Mouse (Mus musculus) kidney, postnatal 0 days (tissue): ENCODE results near the gene Homer2. TPM values are rescaled to one million over a fixed set of nuclear protein-coding genes. Genes with fewer than 3 reads are reported as not detected.
A peak's percentile ranks its signal among the peaks of the same experiment; 100 is the strongest.

Source experiments
- ATAC-seq: fragments of 200-750 bp; cut with Nextera tagmentation; replicated peaks from 2 replicates; pipeline ENCODE4 v1.8.0; 2017; ENCODE audit warnings: low read depth, moderate number of reproducible peaks, moderate TSS enrichment, moderate library complexity; ENCODE audit not compliant: low FRiP score
- DNase-seq: peaks from one replicate; pipeline ENCODE4 v3.0.0-alpha.2; 2016; ENCODE audit warnings: low spot score
- H3K27ac ChIP-seq: fragments of 300-500 bp; sonication (generic); 2 replicates; pipeline ENCODE4 v1.5.1; 2014; ENCODE audit warnings: mild to moderate bottlenecking
- H3K27me3 ChIP-seq: fragments of 300-500 bp; sonication (generic); 2 replicates; pipeline ENCODE4 v1.6.1; 2014; ENCODE audit warnings: low read length, mixed read lengths; ENCODE audit not compliant: insufficient read depth
- H3K36me3 ChIP-seq: fragments of 300-500 bp; sonication (generic); 2 replicates; pipeline ENCODE4 v1.6.1; 2014; ENCODE audit warnings: low read length, mixed read lengths; ENCODE audit not compliant: insufficient read depth
- H3K4me1 ChIP-seq: fragments of 300-500 bp; sonication (generic); replicated peaks from 2 replicates; pipeline ENCODE4 v1.6.1; 2014; ENCODE audit warnings: antibody characterized with exemption, low read length, mixed read lengths; ENCODE audit not compliant: insufficient read depth
- H3K4me2 ChIP-seq: fragments of 300-500 bp; sonication (generic); 2 replicates; pipeline ENCODE4 v1.6.1; 2014; ENCODE audit warnings: mild to moderate bottlenecking, low read length, moderate library complexity, mixed read lengths
- H3K4me3 ChIP-seq: fragments of 300-500 bp; sonication (generic); replicated peaks from 2 replicates; pipeline ENCODE4 v1.5.1; 2014; ENCODE audit warnings: low read depth, low read length
- H3K9ac ChIP-seq: fragments of 300-500 bp; sonication (generic); 2 replicates; pipeline ENCODE4 v1.6.1; 2014; ENCODE audit warnings: low read depth, low read length
- H3K9me3 ChIP-seq: fragments of 300-500 bp; sonication (generic); replicated peaks from 2 replicates; pipeline ENCODE4 v1.6.1; 2016; ENCODE audit warnings: low read length, inconsistent platforms, mixed read lengths
- CTCF ChIP-seq: IDR thresholded peaks from 2 replicates; pipeline ENCODE4 v1.5.1; 2016; ENCODE audit warnings: antibody characterized with exemption, low read depth, mild to moderate bottlenecking, moderate library complexity
- WGBS: fragments of 180-500 bp; shearing (Covaris S2); extraction: QIAGEN DNeasy Blood & Tissue Kit; methylation state at CpG from one replicate; pipeline ENCODE4 v1.1.7; 2014; 5-methylcytosine and 5-hydroxymethylcytosine counted together
- polyA plus RNA-seq: library from polyadenylated mRNA; unstranded; fragments of >200 nt; fragmentation: Nextera tagmentation; extraction: Ambion mirVana; gene quantifications from 2 replicates; pipeline ENCODE4 v1.2.1, GENCODE M21; 2015

Gene Homer2
- polyA plus RNA-seq, 1 experiment from 2014 or later, result 8.4 TPM

DNA sequence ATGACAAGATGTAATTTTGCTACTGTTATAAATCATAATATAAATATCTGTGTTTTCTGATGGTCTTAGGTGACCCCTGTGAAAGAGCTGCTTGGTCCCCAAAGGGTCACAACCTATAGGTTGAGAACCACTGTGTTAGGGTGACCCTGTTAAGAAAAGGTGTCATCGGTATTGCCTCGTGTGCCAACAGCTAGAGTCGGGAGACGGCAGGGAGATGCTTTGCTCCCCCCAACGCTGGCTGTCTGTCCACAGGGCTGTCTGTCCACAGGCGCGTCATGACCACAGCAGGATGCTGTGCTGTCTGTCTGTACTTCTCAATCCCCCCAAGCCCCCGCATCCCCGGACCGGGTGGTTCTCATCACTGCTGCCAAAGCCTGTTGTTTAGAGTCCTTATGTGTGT is 131.7 kb downstream of the Homer2 start:
- Histone ChIP-seq H3K27me3 (no peaks in the 10 kb centered on the region), H3K27ac (no peak overlapping the region), H3K9ac (no peak overlapping the region), H3K36me3 (peaks cover 16% of the 10 kb centered on the region; the same call in 1 of the 2 replicates), H3K4me3 (no peak overlapping the region), H3K9me3 (no peaks in the 10 kb centered on the region), H3K4me2 (no peak overlapping the region), H3K4me1 (0 out of 2 replicates have a peak, but pooled peaks cover 5% of the 10 kb centered on the region)
- ATAC-seq (no peak), DNase-seq (no peak)
- WGBS, result 93% methylated on average over 10 of the region's 10 CpGs
- no peak for TF ChIP-seq CTCF

DNA sequence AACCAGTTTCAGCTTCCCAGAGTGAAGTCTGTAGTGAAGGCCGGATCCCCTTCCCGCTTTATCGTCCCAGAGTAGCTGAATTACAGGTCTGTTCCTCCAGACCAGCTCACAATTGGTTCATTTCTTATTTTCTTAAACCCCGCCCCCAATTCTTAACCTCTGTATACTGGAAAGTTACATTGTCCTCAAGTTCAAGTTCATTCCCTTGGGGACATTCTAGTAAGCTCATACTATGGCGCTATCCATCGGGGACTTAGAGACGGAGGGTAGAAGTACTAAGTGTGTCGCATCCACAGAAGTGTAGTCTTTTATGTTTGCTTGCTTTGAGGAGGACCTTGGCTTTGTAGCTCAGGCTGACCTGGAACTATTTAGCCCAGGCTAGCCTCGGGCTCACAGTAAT is 133.5 kb downstream of the Homer2 start:
- H3K4me3 ChIP-seq, result no peak overlapping the region
- 93% methylated on average over 9 of the region's 9 CpGs for WGBS
- H3K36me3 ChIP-seq, result peaks cover 16% of the 10 kb centered on the region; the same call in 1 of the 2 replicates
- TF ChIP-seq CTCF, result no peak
- H3K9me3 ChIP-seq, result no peaks in the 10 kb centered on the region
- no peaks in the 10 kb centered on the region for H3K27me3 ChIP-seq
- ATAC-seq (no peak), DNase-seq (no peak)
- H3K27ac ChIP-seq, result no peak overlapping the region
- no peak overlapping the region for H3K9ac ChIP-seq
- H3K4me2 ChIP-seq, result no peak overlapping the region
- 0 out of 2 replicates have a peak, but pooled peaks cover 5% of the 10 kb centered on the region for H3K4me1 ChIP-seq

DNA sequence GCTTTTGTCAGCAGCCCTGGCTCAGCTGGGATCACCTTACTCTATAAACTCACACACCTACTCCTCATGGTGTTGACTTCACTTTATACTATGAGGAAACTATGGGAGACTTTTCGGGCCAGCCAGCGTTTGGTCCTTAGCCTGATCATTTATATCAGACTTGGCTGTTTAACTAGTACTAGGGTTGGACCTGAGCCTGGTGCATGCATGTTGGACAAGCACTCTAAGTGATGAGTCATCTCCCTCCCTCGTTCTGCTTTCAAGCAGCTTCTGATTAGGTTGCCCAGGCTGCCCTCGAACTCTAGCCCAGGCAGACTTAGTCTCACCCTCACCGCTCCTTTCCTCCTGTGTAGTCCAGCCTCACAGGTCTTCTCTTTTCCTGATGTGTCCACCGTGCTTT is 133.9 kb downstream of the Homer2 start:
- no peak for ATAC-seq
- Histone ChIP-seq H3K27ac (no peak overlapping the region), H3K9ac (no peak overlapping the region), H3K9me3 (no peaks in the 10 kb centered on the region), H3K36me3 (peaks cover 12% of the 10 kb centered on the region; the same call in 1 of the 2 replicates), H3K4me1 (0 out of 2 replicates have a peak, but pooled peaks cover 5% of the 10 kb centered on the region), H3K27me3 (no peaks in the 10 kb centered on the region), H3K4me3 (no peak overlapping the region), H3K4me2 (no peak overlapping the region)
- WGBS, result 79% methylated on average over 6 of the region's 6 CpGs
- no peak for DNase-seq
- no peak for TF ChIP-seq CTCF

DNA sequence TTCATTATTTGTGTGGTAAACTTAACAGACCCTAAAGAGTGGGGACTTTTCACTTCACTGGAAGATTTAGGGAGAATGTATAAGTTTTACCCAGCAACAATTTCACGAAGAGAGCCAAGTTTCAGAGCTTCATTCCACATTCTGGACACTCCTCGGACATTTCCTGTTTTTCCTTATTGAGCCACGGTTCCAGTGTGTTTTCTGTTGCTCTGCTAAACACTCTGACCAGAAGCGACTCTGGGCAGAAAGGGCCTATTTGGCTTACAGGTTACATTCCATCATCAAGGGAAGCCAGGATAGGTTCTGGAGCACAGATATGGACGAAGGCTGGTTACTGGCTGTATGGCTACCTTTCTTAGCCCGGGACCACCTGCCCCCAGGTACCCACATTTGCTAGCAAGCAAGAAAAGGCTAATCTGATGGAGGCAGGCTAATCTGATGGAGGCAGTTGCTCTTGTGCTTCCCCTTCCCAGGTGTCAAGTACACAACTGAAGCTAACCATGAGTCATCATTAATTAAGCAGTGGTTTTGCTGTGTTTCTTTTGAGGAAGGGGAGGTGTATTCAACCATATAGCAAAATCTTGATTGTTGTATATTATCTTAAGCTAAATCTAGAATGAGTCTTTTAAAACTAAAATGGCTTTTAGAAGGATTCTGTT is 134.6 kb downstream of the Homer2 start:
- TF ChIP-seq CTCF, result no peak
- Histone ChIP-seq H3K4me1 (0 out of 2 replicates have a peak, but pooled peaks cover 5% of the 10 kb centered on the region), H3K36me3 (peaks cover 7% of the 10 kb centered on the region; the same call in 1 of the 2 replicates), H3K4me3 (peak overlapping the region; percentile 90), H3K9me3 (no peaks in the 10 kb centered on the region), H3K27ac (no peak overlapping the region), H3K9ac (no peak overlapping the region), H3K27me3 (no peaks in the 10 kb centered on the region), H3K4me2 (peak overlapping the region; percentile 69)
- 43% methylated on average over 6 of the region's 6 CpGs for WGBS
- DNase-seq, result peak; percentile 33
- ATAC-seq, result no peak

DNA sequence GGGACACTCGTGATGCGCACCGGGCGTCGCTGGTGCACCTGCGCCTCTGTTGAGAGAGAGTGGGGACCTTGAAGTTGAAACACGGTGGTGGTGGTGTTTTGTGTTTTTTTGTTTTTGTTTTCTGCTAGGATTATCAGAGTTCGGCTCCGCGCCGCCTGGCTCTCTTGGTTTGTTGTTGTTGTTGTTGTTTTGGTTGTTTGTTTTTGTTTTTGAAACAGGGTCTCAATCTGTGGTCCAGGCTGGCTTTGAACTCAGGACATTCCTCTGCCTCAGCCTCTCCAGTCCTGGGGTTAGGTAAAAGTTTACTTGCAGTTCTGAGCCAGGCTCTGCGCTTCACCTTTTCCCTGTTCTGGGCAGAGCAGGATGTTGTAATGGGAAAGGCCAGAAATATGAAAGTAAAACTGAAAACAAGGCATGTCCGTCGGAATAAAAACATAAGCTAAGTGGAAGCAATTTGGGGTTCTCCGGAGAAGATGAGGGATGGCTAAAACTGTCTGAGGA is 135.3 kb downstream of the Homer2 start:
- 14% methylated on average over 15 of the region's 15 CpGs for WGBS
- H3K27ac ChIP-seq, result peak overlapping the region; percentile 95

DNA sequence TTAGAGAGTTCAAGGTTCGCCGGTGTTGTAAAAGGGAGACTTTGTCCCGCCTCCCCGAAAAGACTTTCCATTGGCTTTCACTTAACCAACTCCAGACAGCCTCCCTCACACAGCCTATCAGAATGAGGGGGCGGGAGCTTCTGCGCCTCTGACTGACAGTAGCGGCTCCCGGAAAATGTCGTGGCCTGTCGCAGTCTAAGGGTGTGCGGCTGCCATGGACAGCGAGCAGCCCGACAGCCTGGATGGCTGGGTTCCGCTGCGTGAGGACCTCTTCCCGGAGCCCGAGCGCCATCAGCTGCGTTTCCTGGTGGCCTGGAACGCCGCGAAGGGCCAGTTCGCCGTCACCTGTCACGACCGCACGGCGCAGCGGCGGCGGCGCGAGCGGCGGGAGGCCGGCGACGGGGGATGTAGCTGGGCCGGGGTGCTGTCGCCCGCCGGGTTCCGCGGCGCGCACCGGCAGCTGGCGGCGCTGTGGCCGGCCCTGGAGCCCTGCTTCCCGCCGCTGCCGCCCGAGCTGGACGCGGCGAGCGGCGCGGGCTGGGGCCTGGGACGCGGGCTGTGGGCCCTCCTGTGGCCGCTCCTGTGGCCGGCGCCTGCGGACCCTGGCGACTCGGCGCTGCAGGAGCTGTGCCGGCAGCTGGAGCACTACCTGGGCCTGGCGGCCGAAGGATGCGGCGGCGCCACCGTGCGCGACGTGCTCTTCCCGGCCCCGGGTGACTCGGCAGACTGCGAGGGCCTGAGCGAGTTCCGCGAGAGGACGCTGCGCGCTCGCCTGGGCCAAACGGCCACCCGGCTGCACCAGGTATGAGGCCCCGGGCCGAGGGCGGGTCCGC is 136.0 kb downstream of the Homer2 start, which contains the start of gene Whamm:
Gene Whamm, plus strand, starts transcription at position 159 of the 833 bp plus-strand sequence.
- Histone ChIP-seq H3K4me2 (peak within 1 kb of the TSS; percentile 69), H3K4me1 (0 out of 2 replicates have a peak, but pooled peaks cover 5% of the 10 kb centered on the region), H3K4me3 (peak within 1 kb of the TSS; percentile 90), H3K9me3 (no peaks in the 10 kb centered on the region), H3K27ac (peak within 1 kb of the TSS; percentile 95), H3K9ac (peak within 1 kb of the TSS; percentile 87), H3K27me3 (no peaks in the 10 kb centered on the region), H3K36me3 (0 out of 2 replicates have a peak, but pooled peaks cover 5% of the 10 kb centered on the region)
- WGBS, result under 1% methylated on average over 88 of the region's 96 CpGs
- peak; percentile 99 for ATAC-seq
- peak; percentile 98 for DNase-seq
- TF ChIP-seq CTCF, result peak; percentile 16

More for the DNA sequence above, 135.3 kb downstream of the Homer2 start:
- TF ChIP-seq CTCF, result no peak
- H3K4me1 ChIP-seq, result 0 out of 2 replicates have a peak, but pooled peaks cover 5% of the 10 kb centered on the region
- H3K9ac ChIP-seq, result peak overlapping the region; percentile 87
- DNase-seq (peak; percentile 37), ATAC-seq (no peak)
- peak overlapping the region; percentile 69 for H3K4me2 ChIP-seq
- peak overlapping the region; percentile 90 for H3K4me3 ChIP-seq
- H3K36me3 ChIP-seq, result peaks cover 7% of the 10 kb centered on the region; the same call in 1 of the 2 replicates
- H3K9me3 ChIP-seq, result no peaks in the 10 kb centered on the region
- H3K27me3 ChIP-seq, result no peaks in the 10 kb centered on the region
